Mouse (Mus musculus) liver, embryonic 15.5 days (tissue): ENCODE results near the gene Rapgef4. TPM values are rescaled to one million over a fixed set of nuclear protein-coding genes. Genes with fewer than 3 reads are reported as not detected.

Source experiments
- ATAC-seq: fragments of 200-750 bp; cut with Nextera tagmentation; 2 replicates; pipeline ENCODE4 v1.8.0; 2017; ENCODE audit warnings: moderate number of reproducible peaks, mild to moderate bottlenecking, moderate library complexity; ENCODE audit not compliant: insufficient read depth
- H3K27ac ChIP-seq: fragments of 300-500 bp; sonication (generic); replicated peaks from 2 replicates; pipeline ENCODE4 v1.5.1; 2015; ENCODE audit warnings: mild to moderate bottlenecking, inconsistent platforms
- H3K27me3 ChIP-seq: fragments of 300-500 bp; sonication (generic); 2 replicates; pipeline ENCODE4 v1.6.1; 2015; ENCODE audit warnings: mild to moderate bottlenecking, inconsistent platforms
- H3K36me3 ChIP-seq: fragments of 300-500 bp; sonication (generic); replicated peaks from 2 replicates; pipeline ENCODE4 v1.6.1; 2015; ENCODE audit warnings: moderate library complexity, mild to moderate bottlenecking, inconsistent platforms
- H3K4me1 ChIP-seq: fragments of 300-500 bp; sonication (generic); replicated peaks from 2 replicates; pipeline ENCODE4 v1.6.1; 2015; ENCODE audit warnings: inconsistent platforms
- H3K4me2 ChIP-seq: fragments of 300-500 bp; sonication (generic); 2 replicates; pipeline ENCODE4 v1.6.1; 2015; ENCODE audit warnings: moderate library complexity, mild to moderate bottlenecking, inconsistent platforms
- H3K4me3 ChIP-seq: fragments of 300-500 bp; sonication (generic); replicated peaks from 2 replicates; pipeline ENCODE4 v1.5.1; 2015; ENCODE audit warnings: mild to moderate bottlenecking, inconsistent platforms
- H3K9ac ChIP-seq: fragments of 300-500 bp; sonication (generic); 2 replicates; pipeline ENCODE4 v1.6.1; 2015; ENCODE audit warnings: moderate library complexity, mild to moderate bottlenecking, inconsistent platforms
- H3K9me3 ChIP-seq: fragments of 300-500 bp; sonication (generic); replicated peaks from 2 replicates; pipeline ENCODE4 v1.6.1; 2016; ENCODE audit warnings: inconsistent platforms
- WGBS: fragments of 180-500 bp; shearing (Covaris S2); methylation state at CpG from one replicate; pipeline ENCODE4 v1.1.7; 2015; ENCODE audit warnings: mixed read lengths; ENCODE audit not compliant: insufficient replicate concordance; 5-methylcytosine and 5-hydroxymethylcytosine counted together
- polyA plus RNA-seq: library from polyadenylated mRNA; unstranded; fragments of >200 nt; fragmentation: Nextera tagmentation; extraction: Ambion mirVana; gene quantifications from 2 replicates; pipeline ENCODE4 v1.2.1, GENCODE M21; 2015

The Rapgef4 gene
- polyA plus RNA-seq, 1 experiment from 2014 or later, result 6.5 TPM

DNA sequence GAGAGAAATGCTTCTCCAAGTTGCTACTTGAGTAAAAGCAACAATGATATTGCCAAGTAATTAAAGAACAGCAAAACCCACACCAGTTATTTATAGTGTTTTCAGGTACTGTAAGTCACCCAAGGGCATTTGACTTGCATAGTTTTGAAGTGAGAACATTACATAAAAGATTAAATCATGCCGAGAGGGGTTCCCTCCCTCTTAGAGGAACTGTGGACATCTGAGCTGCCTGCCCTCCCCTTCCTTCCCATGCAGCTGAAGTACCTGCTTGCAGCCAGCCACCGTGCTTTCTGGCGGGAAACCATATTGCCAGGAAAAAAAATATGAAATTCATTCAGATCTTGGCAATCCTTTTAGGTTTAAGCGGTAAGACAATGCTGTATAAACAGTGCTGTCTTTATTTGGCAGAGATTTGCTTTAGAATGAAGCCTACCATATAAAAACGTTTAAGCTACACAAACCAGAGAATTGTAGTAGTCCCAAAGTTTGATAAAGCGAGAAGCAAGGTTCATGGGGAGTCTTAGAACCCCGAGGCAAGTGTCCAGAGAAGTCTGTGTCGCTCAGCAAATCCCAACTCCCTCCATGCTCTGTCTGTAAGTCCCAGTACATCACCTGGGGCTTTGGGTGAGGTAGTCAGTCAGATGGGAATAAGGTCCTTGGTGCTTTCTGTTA is 174.2 kb downstream of the Rapgef4 start:
- no peak overlapping the region for H3K4me3 ChIP-seq
- ATAC-seq, result no peak

DNA sequence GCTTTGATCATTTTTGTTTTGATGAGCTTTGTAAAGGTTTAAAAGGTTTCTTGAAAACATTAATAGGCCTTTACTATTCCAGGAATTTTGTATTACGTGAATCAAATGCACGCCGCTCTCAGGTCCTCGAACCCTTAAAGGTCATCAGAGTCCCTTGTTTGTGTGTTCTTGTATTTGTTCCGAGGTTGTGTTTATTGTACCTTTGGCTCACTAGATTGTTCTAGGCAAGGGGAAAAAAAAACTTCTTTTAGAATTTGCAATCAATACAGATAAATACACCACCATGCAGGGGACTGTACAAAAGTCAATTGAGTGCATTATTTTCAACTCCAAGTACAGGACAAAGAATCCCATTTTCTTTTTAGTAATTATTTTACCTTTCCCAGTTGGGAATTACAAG is 175.4 kb downstream of the Rapgef4 start:
- H3K27me3 ChIP-seq, result no peaks in the 10 kb centered on the region
- no peak for ATAC-seq
- no peaks in the 10 kb centered on the region for H3K9me3 ChIP-seq
- no peak overlapping the region for H3K4me2 ChIP-seq
- H3K4me1 ChIP-seq, result peaks cover 9% of the 10 kb centered on the region
- H3K4me3 ChIP-seq, result no peak overlapping the region
- H3K36me3 ChIP-seq, result no peaks in the 10 kb centered on the region
- 79% methylated on average over 5 of the region's 5 CpGs for WGBS
- H3K27ac ChIP-seq, result no peak overlapping the region
- H3K9ac ChIP-seq, result no peak overlapping the region

More for the DNA sequence above, 174.2 kb downstream of the Rapgef4 start:
- Histone ChIP-seq H3K9me3 (no peaks in the 10 kb centered on the region), H3K9ac (no peak overlapping the region), H3K27ac (no peak overlapping the region), H3K36me3 (no peaks in the 10 kb centered on the region), H3K4me2 (no peak overlapping the region), H3K4me1 (peaks cover 9% of the 10 kb centered on the region), H3K27me3 (no peaks in the 10 kb centered on the region)
- WGBS, result 43% methylated on average over 8 of the region's 8 CpGs

GRCm38 (mm10) chr2:72157561-72157960 is 176.5 kb downstream of the Rapgef4 start:
- Histone ChIP-seq H3K9ac (no peak overlapping the region), H3K27ac (no peak overlapping the region), H3K4me3 (no peak overlapping the region), H3K4me2 (peak overlapping the region; percentile 30; the same call in 1 of the 2 replicates), H3K9me3 (no peaks in the 10 kb centered on the region), H3K4me1 (peaks cover 5% of the 10 kb centered on the region), H3K36me3 (no peaks in the 10 kb centered on the region), H3K27me3 (no peaks in the 10 kb centered on the region)
- peak; percentile 40; the same call in 1 of the 2 replicates for ATAC-seq
- WGBS, result 8% methylated on average over 9 of the region's 9 CpGs

- no peak overlapping the region for H3K4me3 ChIP-seq
- no peak overlapping the region for H3K9ac ChIP-seq
- H3K4me2 ChIP-seq, result no peak overlapping the region
- ATAC-seq, result no peak
- peaks cover 5% of the 10 kb centered on the region for H3K4me1 ChIP-seq
- no peaks in the 10 kb centered on the region for H3K9me3 ChIP-seq
- no peak overlapping the region for H3K27ac ChIP-seq
- no peaks in the 10 kb centered on the region for H3K27me3 ChIP-seq
- 50% methylated on average over 5 of the region's 5 CpGs for WGBS
- no peaks in the 10 kb centered on the region for H3K36me3 ChIP-seq
Observed at GRCm38 (mm10) chr2:72158045-72158444, 177.0 kb downstream of the Rapgef4 start.

- 72% methylated on average over 10 of the region's 10 CpGs for WGBS
- H3K27me3 ChIP-seq, result no peaks in the 10 kb centered on the region
Observed at GRCm38 (mm10) chr2:72158691-72159225, 177.7 kb downstream of the Rapgef4 start.

GRCm38 (mm10) chr2:72159281-72159680 is 178.2 kb downstream of the Rapgef4 start:
- WGBS, result 67% methylated on average over 6 of the region's 6 CpGs
- H3K4me1 ChIP-seq, result peaks cover 5% of the 10 kb centered on the region
- H3K36me3 ChIP-seq, result no peaks in the 10 kb centered on the region
- H3K27me3 ChIP-seq, result no peaks in the 10 kb centered on the region
- H3K9me3 ChIP-seq, result no peaks in the 10 kb centered on the region
- no peak overlapping the region for H3K4me2 ChIP-seq
- H3K9ac ChIP-seq, result no peak overlapping the region
- H3K4me3 ChIP-seq, result no peak overlapping the region
- ATAC-seq, result no peak
- no peak overlapping the region for H3K27ac ChIP-seq

More at GRCm38 (mm10) chr2:72158691-72159225, 177.7 kb downstream of the Rapgef4 start:
- Histone ChIP-seq H3K9me3 (no peaks in the 10 kb centered on the region), H3K4me3 (no peak overlapping the region), H3K27ac (no peak overlapping the region), H3K9ac (no peak overlapping the region), H3K4me2 (no peak overlapping the region), H3K36me3 (no peaks in the 10 kb centered on the region), H3K4me1 (peaks cover 5% of the 10 kb centered on the region)
- ATAC-seq, result no peak

DNA sequence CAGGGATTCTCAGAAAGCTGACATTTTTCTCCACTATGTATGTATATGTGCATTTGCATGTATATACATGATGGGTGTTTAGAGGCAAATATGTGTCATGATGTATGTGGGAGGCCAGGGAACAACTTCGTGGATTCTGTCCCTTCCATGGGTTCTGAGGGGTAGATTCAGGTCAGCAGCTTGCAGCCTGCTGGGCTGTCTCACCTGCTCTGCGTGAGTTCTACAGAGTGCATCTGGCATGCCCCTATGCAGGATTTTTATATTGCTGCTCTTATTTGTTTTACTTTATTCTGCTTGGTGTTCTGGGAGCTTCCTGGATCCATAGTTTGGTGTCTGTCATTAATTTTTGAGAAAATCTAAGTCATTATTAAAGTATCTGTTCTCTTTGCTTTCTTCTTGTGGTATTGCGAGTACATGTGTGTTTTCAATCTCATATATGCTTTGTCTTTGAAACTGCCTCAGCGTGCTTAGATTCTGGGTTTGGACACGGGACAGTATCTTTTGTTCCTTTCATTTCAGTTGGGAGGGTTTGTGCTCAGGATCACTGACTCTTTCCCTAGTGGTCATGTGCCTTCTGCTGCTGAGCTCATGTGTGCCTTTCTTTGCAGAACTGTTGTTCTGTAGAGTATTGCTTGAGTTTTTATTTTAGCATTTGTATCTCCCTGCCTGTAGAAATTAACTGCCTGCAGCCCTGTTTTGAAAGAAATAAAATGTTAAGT is 184.3 kb downstream of the Rapgef4 start:
- H3K36me3 ChIP-seq, result no peaks in the 10 kb centered on the region
- no peak for ATAC-seq
- no peak overlapping the region for H3K4me3 ChIP-seq
- H3K9ac ChIP-seq, result no peak overlapping the region
- no peak overlapping the region for H3K4me2 ChIP-seq
- H3K27ac ChIP-seq, result no peak overlapping the region
- H3K4me1 ChIP-seq, result peaks cover 18% of the 10 kb centered on the region
- no peaks in the 10 kb centered on the region for H3K27me3 ChIP-seq
- no peaks in the 10 kb centered on the region for H3K9me3 ChIP-seq
- WGBS, result 64% methylated on average over 5 of the region's 5 CpGs

DNA sequence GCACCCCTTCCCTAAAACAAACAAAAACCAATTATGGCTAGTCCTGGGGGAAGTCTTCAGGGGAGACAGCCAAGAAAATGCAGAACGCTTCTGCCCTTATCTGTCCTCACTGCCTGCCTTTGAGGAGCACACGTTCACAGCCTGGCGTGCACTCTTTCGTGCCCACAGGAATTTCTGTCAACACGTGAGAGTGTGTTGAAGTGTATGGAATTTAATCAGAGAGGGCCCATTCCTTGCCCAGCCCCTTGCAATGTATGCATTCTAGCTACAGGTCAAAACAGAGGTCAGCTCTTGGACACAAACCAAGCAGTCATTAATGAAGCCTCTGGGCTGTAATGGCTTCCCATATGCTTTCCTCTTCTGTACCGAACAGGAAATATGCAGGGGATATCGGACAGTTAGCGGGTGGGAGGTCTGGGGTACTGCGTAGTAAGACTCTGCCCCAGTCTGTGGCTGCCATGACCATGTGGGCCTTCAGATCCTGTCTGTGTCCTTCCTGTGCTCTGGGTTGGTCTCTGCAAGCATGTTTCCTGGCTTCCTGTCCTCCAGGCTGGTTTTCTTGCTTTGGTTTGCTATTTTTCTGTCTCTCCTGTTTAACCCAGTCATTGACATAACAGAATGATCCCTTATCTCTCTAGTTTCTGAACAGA is 188.5 kb downstream of the Rapgef4 start:
- peaks cover 29% of the 10 kb centered on the region for H3K4me1 ChIP-seq
- WGBS, result 21% methylated on average over 9 of the region's 9 CpGs
- H3K36me3 ChIP-seq, result no peaks in the 10 kb centered on the region
- H3K4me3 ChIP-seq, result no peak overlapping the region
- H3K9me3 ChIP-seq, result no peaks in the 10 kb centered on the region
- H3K4me2 ChIP-seq, result no peak overlapping the region
- H3K9ac ChIP-seq, result no peak overlapping the region
- peak overlapping the region; percentile 38; the same call in 1 of the 2 replicates for H3K27ac ChIP-seq
- no peak for ATAC-seq
- H3K27me3 ChIP-seq, result no peaks in the 10 kb centered on the region

DNA sequence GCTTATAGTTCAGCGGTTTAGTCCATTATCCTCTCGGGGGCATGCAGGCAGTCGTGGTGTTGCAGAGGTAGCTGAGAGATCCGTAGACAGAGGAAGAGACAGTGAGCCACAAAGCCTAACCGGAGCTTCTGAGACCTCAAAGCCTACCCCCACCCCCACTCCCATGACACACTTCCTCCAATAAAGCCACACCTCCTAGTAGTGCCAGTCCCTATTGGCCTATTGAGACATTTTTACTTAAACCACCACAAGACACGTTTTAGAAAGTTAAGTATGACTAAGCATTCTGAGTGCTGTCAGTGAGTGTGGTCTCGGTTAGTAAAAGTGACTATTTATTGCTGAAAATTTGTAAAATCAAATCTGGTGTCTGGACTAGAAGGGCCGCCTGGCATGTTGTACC is 189.5 kb downstream of the Rapgef4 start:
- WGBS, result 18% methylated on average over 8 of the region's 8 CpGs
- Histone ChIP-seq H3K9ac (no peak overlapping the region), H3K4me3 (no peak overlapping the region), H3K27ac (0 out of 2 replicates have a peak overlapping the region, but pooled peaks have one; percentile 38), H3K4me2 (peak overlapping the region; percentile 15; the same call in 1 of the 2 replicates), H3K36me3 (no peaks in the 10 kb centered on the region), H3K9me3 (no peaks in the 10 kb centered on the region), H3K27me3 (no peaks in the 10 kb centered on the region), H3K4me1 (peaks cover 31% of the 10 kb centered on the region)
- ATAC-seq, result no peak; the same call in 1 of the 2 replicates

DNA sequence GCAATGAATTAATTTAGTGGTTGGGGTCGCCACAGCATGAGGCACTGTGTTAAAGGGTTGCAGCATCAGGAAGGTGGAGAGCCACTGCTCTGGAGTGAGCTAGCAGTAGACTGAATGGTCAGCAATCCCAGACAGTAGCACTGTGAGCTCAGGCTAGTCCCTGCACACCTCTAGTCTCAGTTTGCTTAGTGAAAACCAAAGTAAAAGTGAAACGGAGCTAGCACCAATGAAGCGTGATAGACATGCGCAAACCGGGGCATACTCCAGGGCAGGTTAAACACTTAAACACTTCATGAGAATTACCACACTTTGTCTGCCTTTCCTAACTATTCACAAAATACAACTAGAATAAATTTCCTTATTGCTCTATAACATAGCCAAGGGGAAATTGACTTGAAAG is 190.2 kb downstream of the Rapgef4 start:
- 70% methylated on average over 5 of the region's 5 CpGs for WGBS
- Histone ChIP-seq H3K27me3 (no peaks in the 10 kb centered on the region), H3K4me3 (no peak overlapping the region)

DNA sequence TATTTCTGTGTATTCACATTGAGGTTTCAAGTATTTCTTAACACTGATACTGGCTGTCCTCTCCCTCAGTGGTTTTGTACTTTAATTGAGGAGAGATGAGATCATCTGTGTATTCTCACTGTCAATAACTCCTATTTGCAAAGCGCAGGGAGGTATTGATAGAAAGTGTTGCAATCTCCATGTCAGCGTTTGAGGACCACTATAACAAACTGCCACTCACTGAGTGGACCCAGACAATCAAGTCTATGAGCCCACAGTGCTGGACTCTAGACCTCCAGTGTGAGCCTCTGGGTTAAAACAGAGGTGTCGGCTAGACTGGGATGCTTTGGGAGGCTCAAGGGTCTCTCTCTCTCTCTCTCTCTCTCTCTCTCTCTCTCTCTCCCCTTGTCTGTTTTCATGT is 192.0 kb downstream of the Rapgef4 start:
- Histone ChIP-seq H3K4me1 (peaks cover 39% of the 10 kb centered on the region), H3K9ac (no peak overlapping the region), H3K4me3 (no peak overlapping the region), H3K9me3 (no peaks in the 10 kb centered on the region), H3K27me3 (no peaks in the 10 kb centered on the region), H3K36me3 (no peaks in the 10 kb centered on the region), H3K4me2 (no peak overlapping the region), H3K27ac (peak overlapping the region; percentile 53)
- WGBS, result 52% methylated on average over 3 of the region's 3 CpGs
- peak; percentile 66 for ATAC-seq

More for the DNA sequence above, 190.2 kb downstream of the Rapgef4 start:
- Histone ChIP-seq H3K4me1 (peaks cover 36% of the 10 kb centered on the region), H3K4me2 (no peak overlapping the region), H3K36me3 (no peaks in the 10 kb centered on the region), H3K27ac (no peak overlapping the region), H3K9ac (no peak overlapping the region), H3K9me3 (no peaks in the 10 kb centered on the region)
- no peak for ATAC-seq
